Mouse (Mus musculus) kidney, postnatal 4 days (tissue): ENCODE data around the gene Synpo2l.
"Not testable (repeated sequence)": the region's sequence is repeated elsewhere in the genome, so short reads cannot be mapped to it uniquely, and the experiment has no call there.

Experiments
- DNase-seq, 2 experiments: peaks; one replicate each; pipeline ENCODE4 v3.0.0; 2021; ENCODE audit warnings: mixed read lengths in 2 of 2

Gene Synpo2l

DNA sequence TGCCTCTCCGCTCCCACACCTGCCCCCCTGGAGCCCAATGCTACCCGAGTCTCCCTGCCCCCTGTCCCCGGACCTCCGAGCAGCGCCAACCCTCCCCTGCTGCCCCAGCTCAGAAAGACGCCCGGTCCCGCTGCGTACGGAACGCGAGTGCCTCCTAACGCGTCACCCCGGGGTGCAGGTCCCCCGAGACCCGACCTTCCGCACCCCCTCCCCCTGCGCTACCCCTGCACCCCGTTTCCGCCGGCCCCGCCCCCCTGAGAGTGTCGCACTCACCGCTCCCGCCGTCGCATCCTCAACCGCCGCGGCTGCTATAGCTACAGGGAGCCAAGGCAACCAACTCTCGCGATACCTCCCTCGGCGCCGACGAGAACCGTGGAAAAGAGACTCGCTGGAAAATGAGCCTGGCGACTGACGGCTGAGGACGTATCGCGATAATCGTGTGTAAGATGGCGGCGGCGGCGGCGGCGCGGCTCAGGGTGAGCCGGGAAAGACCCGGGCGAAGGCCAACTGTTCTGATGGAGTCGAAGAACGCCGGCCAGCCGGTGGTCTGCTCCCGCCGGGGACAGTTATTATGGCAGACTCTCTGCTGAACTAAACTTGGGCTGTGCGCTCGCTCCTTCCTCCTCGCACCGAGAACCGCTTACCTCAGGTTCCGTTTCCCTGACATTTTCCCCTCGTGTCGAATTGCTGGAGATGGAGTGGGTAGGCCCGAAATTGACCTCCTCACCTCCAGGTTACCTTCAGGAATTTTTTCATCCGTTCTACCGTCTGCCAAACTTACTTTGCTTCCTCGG is 27.3 kb downstream of the Synpo2l start, which contains the start of gene Usp54:
Gene Usp54, minus strand, starts transcription at position 420 of the 794 bp plus-strand sequence.
- DNase-seq: peak; percentile 99

DNA sequence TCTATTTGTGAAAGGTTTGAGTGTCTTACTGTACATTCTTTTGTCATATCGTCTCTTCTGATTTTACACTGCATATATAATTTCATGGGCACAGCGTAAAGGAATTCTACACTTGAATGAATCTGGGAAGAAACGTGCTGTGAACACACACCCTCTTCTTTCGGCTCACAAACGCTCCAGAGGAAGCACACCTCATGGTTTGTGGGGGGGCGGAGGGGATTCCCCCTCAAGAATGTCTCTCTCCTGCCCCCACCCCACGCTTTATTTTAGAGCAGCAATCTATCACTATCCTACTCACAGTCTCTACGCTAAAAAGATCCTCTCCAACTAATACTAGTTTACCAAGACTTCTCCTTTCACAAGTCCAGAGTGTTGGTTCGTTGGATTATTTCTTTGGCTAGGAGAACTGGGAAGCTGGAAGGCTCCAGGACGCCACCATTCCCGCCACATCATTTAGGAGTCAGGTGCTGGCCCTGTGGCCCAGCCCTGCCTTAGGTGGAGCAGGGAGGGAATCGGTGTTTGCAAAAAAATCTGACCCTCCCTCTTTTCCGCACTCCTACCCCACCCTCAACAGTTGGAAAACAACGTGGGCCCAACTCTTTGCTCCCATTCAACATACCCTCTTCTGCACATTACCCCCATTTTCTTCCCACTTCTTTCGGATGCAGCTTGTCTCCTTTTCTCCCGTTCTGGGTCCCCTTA is 28.1 kb downstream of the Synpo2l start:
- peak in 1 of 2 experiments; percentile 56 for DNase-seq

DNA sequence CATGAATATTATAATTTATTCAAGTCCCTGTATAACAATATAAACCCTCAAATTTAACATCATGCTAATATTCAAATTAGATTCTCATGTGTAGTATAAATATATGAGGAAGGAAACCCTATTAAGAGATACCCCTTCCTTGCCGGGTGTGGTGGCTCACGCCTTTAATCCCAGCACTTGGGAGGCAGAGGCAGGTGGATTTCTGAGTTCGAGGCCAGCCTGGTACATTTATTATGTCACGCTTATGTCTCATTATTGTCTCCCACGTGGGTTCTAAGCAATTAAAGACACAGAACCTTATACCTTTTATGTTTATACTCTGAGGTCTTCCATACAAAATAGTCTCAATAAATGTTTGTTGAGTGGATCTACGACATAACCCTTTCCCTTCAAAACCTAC is 29.5 kb downstream of the Synpo2l start:
- DNase-seq: no peak

DNA sequence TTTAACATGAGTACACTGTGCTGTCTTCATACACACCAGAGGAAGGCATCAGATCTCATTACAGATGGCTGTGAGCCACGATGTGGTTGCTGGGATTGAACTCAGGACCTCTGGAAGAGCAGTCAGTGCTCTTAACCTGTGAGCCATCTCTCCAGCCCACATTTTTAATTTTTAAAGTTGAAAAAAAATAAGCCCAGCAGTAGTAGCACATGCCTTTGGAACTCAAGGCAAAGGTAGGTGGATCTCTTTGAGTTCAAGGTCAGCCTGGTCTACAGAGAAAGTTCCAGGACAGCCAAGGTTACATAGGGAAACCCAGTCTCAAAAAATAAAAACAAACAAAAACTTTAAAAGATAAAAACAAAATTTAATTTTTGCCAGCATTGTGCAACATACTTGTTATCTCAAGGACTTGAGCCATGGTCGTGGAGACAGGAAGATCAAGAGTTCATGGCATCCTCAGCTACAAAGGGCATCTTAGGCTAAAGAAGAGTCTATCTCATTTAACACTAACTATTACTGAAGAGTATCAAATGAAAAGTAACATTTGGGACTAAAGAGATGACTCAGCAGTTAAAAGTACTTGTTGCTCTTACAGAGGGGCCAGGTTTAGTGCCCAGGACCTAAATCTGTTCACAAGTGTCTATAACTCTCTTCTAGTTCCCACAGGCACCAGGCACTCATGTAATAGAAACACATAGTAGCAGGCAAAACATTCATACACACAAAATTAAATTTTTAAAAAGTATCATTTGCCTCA is 30.2 kb downstream of the Synpo2l start:
- no peak for DNase-seq

DNA sequence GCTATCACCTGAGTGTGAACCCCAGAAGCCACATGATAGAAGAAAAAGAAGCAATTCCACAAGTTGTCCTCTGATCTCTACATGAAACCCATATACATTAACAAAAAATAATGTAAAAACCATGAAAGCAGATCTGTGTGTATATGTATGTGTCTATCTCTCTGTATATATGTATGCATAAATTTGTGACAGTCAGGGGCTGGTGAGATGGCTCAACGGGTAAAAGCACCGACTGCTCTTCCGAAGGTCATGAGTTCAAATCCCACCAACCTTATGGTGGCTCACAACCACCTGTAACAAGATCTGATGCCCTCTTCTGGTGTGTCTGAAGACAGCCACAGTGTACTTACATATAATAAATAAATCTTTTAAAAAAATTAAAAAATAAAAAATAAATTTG is 31.2 kb downstream of the Synpo2l start:
- DNase-seq: not testable (repeated sequence)

DNA sequence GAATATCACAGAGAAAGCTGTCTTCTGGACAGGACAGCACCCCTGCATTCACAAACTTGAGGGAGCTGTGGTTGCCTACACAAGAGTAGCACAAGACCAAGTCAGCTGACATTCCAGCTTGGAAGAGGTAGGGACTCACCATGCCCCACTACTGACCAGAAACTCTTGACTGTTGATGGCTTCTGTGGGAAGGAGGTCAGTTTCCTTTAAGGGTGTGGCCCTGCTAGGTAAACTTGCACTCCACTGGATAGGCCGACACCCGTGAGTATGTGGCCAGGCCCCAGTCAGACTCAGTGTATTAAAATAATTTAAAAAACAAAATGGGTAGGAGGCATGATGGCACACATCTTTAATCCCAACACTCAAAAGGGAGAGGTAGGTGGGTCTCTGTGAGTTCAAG is 32.6 kb downstream of the Synpo2l start:
- no peak for DNase-seq

DNA sequence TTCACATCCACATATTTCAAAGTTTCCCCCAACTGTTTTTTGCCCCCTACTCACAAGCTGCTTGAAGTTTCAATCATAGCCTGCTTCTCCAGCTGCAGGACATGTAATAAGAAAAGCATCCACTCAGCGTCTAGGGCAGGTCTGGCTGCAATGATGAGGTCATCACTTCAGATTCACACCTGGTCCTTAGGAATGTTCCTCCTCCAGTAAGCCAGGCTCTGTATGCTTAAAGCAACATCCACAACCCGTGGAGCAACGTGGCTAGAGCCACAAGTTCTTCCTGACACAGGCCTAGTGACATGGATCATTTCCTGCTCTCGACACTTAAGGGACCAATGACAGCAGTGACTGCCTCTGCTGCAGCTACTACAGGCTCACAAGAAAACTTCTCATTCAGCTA is 36.9 kb downstream of the Synpo2l start:
- DNase-seq: no peak

DNA sequence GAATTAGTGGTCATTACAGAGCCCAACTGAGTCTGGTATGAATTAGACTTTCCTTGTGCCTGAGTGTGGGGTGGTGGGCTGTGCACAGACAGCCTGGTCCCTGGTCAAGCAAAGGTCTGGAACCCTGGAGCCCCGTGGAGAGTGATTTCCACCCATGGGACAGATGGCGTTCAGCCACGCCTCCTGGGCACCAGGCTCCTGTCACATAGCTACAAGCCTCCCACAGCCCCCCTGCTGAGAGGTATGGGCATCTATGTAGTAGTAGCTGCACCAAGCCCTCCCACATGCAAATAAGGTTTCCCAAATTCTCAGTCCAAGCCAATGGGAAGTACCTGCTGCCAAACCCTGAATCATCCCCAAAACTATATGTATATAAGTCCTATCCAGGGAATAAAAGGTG is 41.2 kb downstream of the Synpo2l start:
- DNase-seq: no peak

DNA sequence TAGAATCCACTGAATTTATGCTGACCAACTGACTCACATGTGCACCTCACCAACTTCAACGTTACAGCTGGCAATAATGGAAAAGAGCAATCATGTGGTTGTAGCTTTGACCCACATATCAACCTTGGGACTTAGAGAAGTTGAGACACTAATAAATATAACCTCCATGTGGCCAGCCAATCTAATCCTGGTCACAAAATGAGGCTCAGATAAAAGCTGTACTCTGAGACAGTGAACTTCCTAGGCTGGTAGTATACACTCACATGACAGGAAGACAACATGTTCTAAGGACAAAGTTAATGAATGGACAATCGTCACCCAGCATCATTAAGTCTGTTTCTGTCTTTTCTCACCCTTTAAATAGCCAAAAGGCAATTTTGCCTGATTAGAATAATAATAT is 41.7 kb downstream of the Synpo2l start:
- no peak for DNase-seq

DNA sequence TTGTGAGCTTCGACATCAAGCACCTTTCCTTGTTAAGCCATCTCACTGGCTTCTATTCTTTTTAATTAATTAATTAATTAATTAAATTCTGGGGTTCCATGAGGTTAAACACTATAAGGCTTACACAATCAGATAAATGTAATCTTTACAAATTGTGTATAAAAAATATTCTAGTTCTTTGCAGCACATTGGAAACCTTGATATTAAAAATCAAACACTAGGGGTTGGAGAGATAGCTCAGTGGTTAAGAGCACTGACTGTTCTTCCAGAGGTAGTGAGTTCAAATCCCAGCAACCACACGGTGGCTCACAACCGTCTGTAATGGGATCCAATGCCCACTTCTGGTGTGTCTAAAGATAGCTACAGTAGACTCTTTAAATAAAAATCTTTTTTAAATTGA is 45.2 kb downstream of the Synpo2l start:
- no peak for DNase-seq

DNA sequence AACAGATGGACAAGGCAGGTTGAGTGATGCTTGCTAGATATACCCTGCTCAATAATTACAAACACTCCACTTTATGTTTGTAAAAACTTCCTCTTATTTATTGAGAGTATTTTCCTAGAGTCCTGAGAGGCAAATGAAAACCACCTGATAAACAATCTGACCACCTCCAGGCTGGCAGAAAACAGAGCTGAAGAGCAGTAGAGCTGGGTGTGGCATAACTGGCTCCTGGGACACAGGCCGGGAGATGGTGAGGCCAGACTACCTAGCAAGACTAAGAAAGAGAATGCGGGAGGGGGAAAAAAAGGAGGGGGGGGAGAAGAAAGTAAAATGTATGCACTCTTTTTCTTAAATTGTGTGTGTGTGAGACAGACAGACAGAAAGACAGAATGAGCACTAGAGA is 45.7 kb downstream of the Synpo2l start:
- DNase-seq: no peak

DNA sequence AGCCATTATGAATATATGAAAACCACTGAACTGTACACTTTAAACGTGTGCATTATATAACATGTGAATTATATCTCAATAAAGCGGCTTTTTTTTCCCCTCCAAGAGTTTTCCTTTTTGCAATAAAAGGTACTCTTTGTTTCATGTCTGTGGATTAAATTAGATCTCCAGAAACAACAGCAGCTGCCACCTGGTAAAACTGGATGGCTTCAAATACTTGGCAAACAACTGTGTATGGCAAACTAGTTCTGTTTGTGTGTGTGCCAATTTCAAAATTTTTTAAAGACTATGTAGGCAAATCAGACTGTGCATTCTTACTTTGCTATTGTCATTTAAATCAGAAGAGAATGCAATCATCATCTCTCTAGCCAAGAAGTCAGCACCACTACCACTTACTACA is 46.3 kb downstream of the Synpo2l start:
- DNase-seq: no peak

DNA sequence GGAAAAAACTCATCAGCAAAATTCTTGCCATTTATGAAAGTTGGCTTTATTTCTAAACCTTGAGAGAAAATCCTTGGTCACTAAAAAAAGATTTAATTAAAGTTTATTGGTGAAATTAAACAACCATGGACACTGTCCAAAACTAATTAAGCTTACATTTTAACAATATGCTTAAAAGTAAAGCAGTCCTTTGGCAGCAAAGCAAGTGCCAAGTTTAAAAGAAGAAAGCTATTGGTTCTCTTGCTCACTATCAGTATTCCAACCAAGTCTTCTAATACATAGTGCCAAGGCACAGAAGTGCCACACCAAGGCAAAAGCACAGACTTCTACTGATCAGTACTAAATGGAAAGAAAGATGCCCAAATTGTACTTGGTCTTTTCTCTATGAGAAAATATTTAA is 49.0 kb downstream of the Synpo2l start:
- DNase-seq: no peak

DNA sequence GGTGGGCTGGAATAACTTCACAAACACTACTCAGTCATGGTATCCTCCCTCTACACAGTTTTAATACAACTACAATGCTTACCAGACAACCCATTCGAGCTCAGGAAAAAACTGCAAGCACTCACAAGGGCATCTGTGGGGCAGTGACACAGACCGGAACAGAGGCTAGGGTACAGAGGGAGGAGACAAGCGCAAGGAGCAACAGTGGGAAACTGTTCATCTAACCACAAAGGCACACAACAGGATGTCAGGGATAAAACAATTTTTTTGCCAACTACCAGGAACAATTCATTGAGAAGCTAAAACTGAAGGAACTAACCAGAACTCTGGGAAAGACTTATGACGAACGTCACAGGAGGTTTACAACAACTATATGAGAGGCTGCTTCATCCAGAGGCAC is 49.9 kb downstream of the Synpo2l start:
- DNase-seq: no peak

DNA sequence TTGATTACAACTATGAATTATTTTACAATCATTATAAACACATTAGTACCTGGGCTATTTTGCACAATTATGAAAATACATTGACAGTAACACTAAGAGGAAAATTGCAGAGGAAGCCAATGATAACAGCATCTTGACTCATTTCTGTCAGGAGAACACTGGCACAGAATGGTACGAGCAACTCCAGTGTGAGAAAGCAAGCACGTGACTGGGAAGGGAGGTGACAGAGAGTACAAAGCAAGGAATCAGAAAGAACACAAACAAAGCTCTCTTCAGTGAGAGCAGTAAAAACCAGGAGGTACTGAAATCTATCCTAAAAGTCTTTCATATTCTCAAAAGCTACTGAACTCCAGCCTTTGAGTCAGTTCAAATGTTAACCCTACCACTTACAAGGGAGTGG is 51.7 kb downstream of the Synpo2l start:
- DNase-seq: no peak

DNA sequence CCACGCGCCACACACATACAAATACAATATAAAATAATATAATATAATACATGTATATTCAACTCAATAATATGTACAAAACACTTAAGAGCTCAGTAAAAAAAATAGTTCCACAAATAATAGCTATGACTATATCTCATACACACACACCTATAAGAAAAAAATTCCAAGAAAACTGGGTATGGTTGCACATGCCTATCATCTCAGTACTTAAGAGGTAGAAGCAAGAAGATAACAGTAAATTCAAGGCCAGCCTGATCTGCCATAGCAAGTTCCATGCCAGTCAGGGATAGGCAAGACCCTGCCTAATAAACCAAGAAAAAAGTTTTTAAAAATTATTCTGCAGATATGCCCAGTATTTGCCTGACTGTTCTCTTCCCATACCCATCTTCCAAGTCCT is 53.1 kb downstream of the Synpo2l start:
- DNase-seq: no peak

DNA sequence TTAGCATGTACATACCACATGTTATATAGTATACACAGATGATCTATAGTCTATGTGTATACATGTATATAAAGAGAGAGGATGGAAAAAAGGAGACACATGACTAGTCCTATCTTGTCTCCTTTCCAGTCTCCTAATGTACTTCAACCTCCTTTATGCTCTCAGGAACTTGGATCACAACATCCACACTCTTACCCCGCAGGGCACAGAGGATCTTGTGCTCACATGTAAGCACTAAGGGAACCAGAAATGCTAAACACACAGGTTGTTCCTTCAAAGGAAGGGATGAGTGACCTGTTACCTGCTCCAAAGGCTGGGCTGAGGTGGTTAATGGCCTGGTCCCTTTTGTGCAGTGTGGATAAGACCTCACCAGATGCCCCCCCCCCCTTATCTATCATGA is 55.3 kb downstream of the Synpo2l start:
- no peak for DNase-seq

DNA sequence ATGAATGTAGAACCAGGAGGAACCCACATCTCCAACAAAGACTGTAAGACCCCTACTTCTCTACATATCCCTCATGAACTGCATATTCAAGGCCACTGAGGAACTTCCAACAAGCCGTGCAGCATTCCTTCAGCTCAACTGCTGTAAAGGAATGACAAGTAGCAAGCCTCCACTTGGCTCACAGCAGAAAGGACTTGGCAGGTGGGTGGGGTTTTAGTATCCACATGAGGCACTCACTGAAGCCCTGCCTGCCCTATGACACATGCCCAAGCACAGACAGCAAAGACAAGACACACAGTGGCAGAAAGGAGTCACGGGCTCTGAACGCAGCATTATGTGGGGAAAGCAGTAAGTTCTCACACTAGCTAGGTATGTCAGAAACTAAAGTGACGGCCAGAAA is 58.0 kb downstream of the Synpo2l start:
- DNase-seq: peak; percentile 31 to 65

DNA sequence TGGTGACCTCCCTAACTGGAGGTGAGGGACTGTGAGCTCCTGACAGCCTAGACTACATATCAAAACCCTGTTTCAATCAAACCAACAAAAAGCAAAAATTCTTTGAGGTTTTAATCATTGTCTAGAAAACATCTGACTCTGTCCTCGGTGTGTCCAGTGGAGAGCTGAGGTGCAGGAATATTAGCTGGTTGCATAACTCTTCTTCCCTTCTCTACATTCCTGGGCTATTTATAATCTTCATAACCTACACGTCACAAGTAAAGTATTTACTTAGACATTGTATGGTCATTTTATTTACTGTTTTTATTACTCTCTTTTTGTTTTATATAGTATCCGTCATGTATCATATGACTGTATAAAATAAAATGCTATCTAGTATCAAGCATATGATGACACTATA is 58.6 kb downstream of the Synpo2l start:
- DNase-seq: no peak
